ENCODE assay signal across 19 mouse cellular contexts in genomic region chr6:25994044-25994443, GRCm38 (mm10).
"Had no signal": no experiment of that assay in that cellular context is flagged by ENCODE, and none has a peak within 500 bp of the region (broad histone marks: within the 10 kb centered on the region; RNA-seq: fewer than 3 reads in every experiment).

No protein-coding gene starts in this region.

- H3K4me3 ChIP-seq: layer of hippocampus, adult 2 months; left cerebral cortex, adult 2 months; liver, embryonic 13.5 days; midbrain, embryonic 12.5 days; neural tube, embryonic 12.5 days; neural tube, embryonic 15.5 days had no signal

- H3K9ac ChIP-seq: liver, embryonic 13.5 days; midbrain, embryonic 12.5 days; neural tube, embryonic 12.5 days; neural tube, embryonic 15.5 days had no signal

- H3K27ac ChIP-seq: kidney, postnatal 0 days; layer of hippocampus, adult 2 months; left cerebral cortex, adult 2 months; liver, embryonic 13.5 days; midbrain, embryonic 12.5 days; neural tube, embryonic 12.5 days; neural tube, embryonic 15.5 days; stomach, postnatal 0 days had no signal

- H3K36me3 ChIP-seq: liver, embryonic 13.5 days; midbrain, embryonic 12.5 days; neural tube, embryonic 12.5 days; neural tube, embryonic 15.5 days had no signal

- H3K9me3 ChIP-seq: liver, embryonic 13.5 days; midbrain, embryonic 12.5 days; neural tube, embryonic 12.5 days; neural tube, embryonic 15.5 days had no signal

- H3K4me1 ChIP-seq: liver, embryonic 13.5 days; midbrain, embryonic 12.5 days; neural tube, embryonic 12.5 days; neural tube, embryonic 15.5 days had no signal

- H3K4me2 ChIP-seq: liver, embryonic 13.5 days; midbrain, embryonic 12.5 days; neural tube, embryonic 12.5 days; neural tube, embryonic 15.5 days had no signal

- H3K27me3 ChIP-seq: liver, embryonic 13.5 days; midbrain, embryonic 12.5 days; neural tube, embryonic 12.5 days; neural tube, embryonic 15.5 days had no signal

- DNase-seq: kidney, adult 2 months; kidney, postnatal 25 days; liver, embryonic 13.5 days; lung, adult 2 months; lung, postnatal 14 days; lung, postnatal 4 days; right cerebral cortex, adult 18-20 months; right cerebral cortex, postnatal 14 days; right cerebral cortex, postnatal 4 days; thymus, adult 2 months; thymus, postnatal 14 days; thymus, postnatal 4 days had no signal
